Mouse (Mus musculus): Measurements from ENCODE around the gene Cmip. TPM values are rescaled to one million over a fixed set of nuclear protein-coding genes. Genes with fewer than 3 reads are reported as not detected.

Gene Cmip
- total RNA-seq, 2 experiments from 2014 or later = 269 to 286 TPM

GRCm38 (mm10) chr8:117357491-117358467 lies 100.9 kb downstream of the Cmip start:
- TF ChIP-seq CTCF (conservative IDR thresholded peaks at IDR 0.05) = no peak

GRCm38 (mm10) chr8:117360172-117360930 lies 103.5 kb downstream of the Cmip start:
- no peak for DNase-seq (ENCODE audit: low spot score in 2 of 2)
- no peak for TF ChIP-seq CTCF (conservative IDR thresholded peaks at IDR 0.05)
- H3K27ac ChIP-seq = no peak overlapping the region
- no peak overlapping the region for H3K4me3 ChIP-seq

More at GRCm38 (mm10) chr8:117357491-117358467, 100.9 kb downstream of the Cmip start:
- no peak overlapping the region for H3K4me3 ChIP-seq
- no peak overlapping the region for H3K27ac ChIP-seq
- DNase-seq (ENCODE audit: low spot score in 2 of 2) = no peak

- TF ChIP-seq CTCF (conservative IDR thresholded peaks at IDR 0.05) = no peak
- no peak overlapping the region for H3K4me3 ChIP-seq
- no peak for DNase-seq (ENCODE audit: low spot score in 2 of 2)
- no peak overlapping the region for H3K27ac ChIP-seq
Measured at GRCm38 (mm10) chr8:117361595-117362437, 105.0 kb downstream of the Cmip start.

- TF ChIP-seq CTCF (conservative IDR thresholded peaks at IDR 0.05) = no peak
- DNase-seq (ENCODE audit: low spot score in 2 of 2) = no peak
- Histone ChIP-seq H3K27ac (no peak overlapping the region; the same call in 1 of the 2 replicates), H3K4me3 (no peak overlapping the region)
Measured at GRCm38 (mm10) chr8:117362438-117362726, 105.5 kb downstream of the Cmip start.

- Histone ChIP-seq H3K4me3 (no peak overlapping the region), H3K27ac (peak overlapping the region; percentile 5; the same call in 1 of the 2 replicates)
- no peak for DNase-seq (ENCODE audit: low spot score in 2 of 2)
- no peak for TF ChIP-seq CTCF (conservative IDR thresholded peaks at IDR 0.05)
Measured at GRCm38 (mm10) chr8:117363291-117363690, 106.4 kb downstream of the Cmip start.

GRCm38 (mm10) chr8:117364374-117365160 lies 107.7 kb downstream of the Cmip start:
- DNase-seq (ENCODE audit: low spot score in 2 of 2) = no peak
- TF ChIP-seq CTCF (conservative IDR thresholded peaks at IDR 0.05) = no peak

GRCm38 (mm10) chr8:117366475-117366874 lies 109.6 kb downstream of the Cmip start:
- peak in 1 of 2 experiments; percentile 47 for DNase-seq (ENCODE audit: low spot score in 2 of 2)
- Histone ChIP-seq H3K27ac (no peak overlapping the region; the same call in 1 of the 2 replicates), H3K4me3 (no peak overlapping the region)
- TF ChIP-seq CTCF (conservative IDR thresholded peaks at IDR 0.05) = peak; percentile 78

More at GRCm38 (mm10) chr8:117364374-117365160, 107.7 kb downstream of the Cmip start:
- no peak overlapping the region for H3K4me3 ChIP-seq
- no peak overlapping the region for H3K27ac ChIP-seq

- Histone ChIP-seq H3K27ac (no peak overlapping the region), H3K4me3 (no peak overlapping the region)
- DNase-seq (ENCODE audit: low spot score in 2 of 2) = no peak
- no peak for TF ChIP-seq CTCF (conservative IDR thresholded peaks at IDR 0.05)
Measured at GRCm38 (mm10) chr8:117367441-117367840, 110.6 kb downstream of the Cmip start.

GRCm38 (mm10) chr8:117368781-117369180 lies 111.9 kb downstream of the Cmip start:
- TF ChIP-seq CTCF (conservative IDR thresholded peaks at IDR 0.05) = no peak
- Histone ChIP-seq H3K4me3 (no peak overlapping the region), H3K27ac (peak overlapping the region; percentile 18; the same call in 1 of the 2 replicates)
- no peak for DNase-seq (ENCODE audit: low spot score in 2 of 2)

- Histone ChIP-seq H3K27ac (no peak overlapping the region), H3K4me3 (no peak overlapping the region)
- no peak for DNase-seq (ENCODE audit: low spot score in 2 of 2)
- no peak for TF ChIP-seq CTCF (conservative IDR thresholded peaks at IDR 0.05)
Measured at GRCm38 (mm10) chr8:117370009-117370408, 113.1 kb downstream of the Cmip start.

GRCm38 (mm10) chr8:117371189-117371588 lies 114.3 kb downstream of the Cmip start:
- DNase-seq (ENCODE audit: low spot score in 2 of 2) = no peak
- Histone ChIP-seq H3K4me3 (no peak overlapping the region), H3K27ac (peak overlapping the region; percentile 21; the same call in 1 of the 2 replicates)
- TF ChIP-seq CTCF (conservative IDR thresholded peaks at IDR 0.05) = no peak

- DNase-seq (ENCODE audit: low spot score in 2 of 2) = peak; percentile 61 to 77
- no peak overlapping the region for H3K4me3 ChIP-seq
- TF ChIP-seq CTCF (conservative IDR thresholded peaks at IDR 0.05) = peak; percentile 25
- peak overlapping the region; percentile 88 for H3K27ac ChIP-seq
Measured at GRCm38 (mm10) chr8:117372070-117372469, 115.2 kb downstream of the Cmip start.
